Mouse (Mus musculus): ENCODE data around the gene Slc12a1. TPM values are rescaled to one million over a fixed set of nuclear protein-coding genes. Genes with fewer than 3 reads are reported as not detected.
A peak's percentile ranks its signal among the peaks of the same experiment; 100 is the strongest.

Gene Slc12a1
- polyA plus RNA-seq, 1 experiment from 2014 or later: not detected

GRCm38 (mm10) chr2:125249339-125249738, 97.0 kb downstream of the Slc12a1 start:
- no peak for ATAC-seq
- TF ChIP-seq CTCF (IDR thresholded peaks at IDR 0.05; ENCODE audit: low read depth) (no peak), EP300 (IDR thresholded peaks at IDR 0.05; ENCODE audit: low read depth) (no peak)
- no peaks in the 10 kb centered on the region for H3K9me3 ChIP-seq (ENCODE audit: low read length)
- no peaks in the 10 kb centered on the region for H3K27me3 ChIP-seq (ENCODE audit: insufficient read depth, low read length)
- no peak for DNase-seq
- peak overlapping the region; percentile 86 for H3K4me2 ChIP-seq (ENCODE audit: low read depth, low read length)
- H3K4me3 ChIP-seq (ENCODE audit: low read depth, low read length): peak overlapping the region; percentile 81
- H3K4me1 ChIP-seq (ENCODE audit: insufficient read depth): peaks cover 18% of the 10 kb centered on the region
- H3K27ac ChIP-seq (ENCODE audit: low read depth): 0 out of 2 replicates have a peak overlapping the region, but pooled peaks have one; percentile 16
- H3K9ac ChIP-seq (replicated peaks): peak overlapping the region; percentile 78; the same call in 1 of the 2 replicates
- WGBS (ENCODE audit: insufficient replicate concordance): 63% methylated on average over 4 of the region's 4 CpGs
- H3K36me3 ChIP-seq (replicated peaks; ENCODE audit: insufficient read depth, low read length): peaks cover 36% of the 10 kb centered on the region

- H3K36me3 ChIP-seq (replicated peaks; ENCODE audit: insufficient read depth, low read length): peaks cover 40% of the 10 kb centered on the region
- 84% methylated on average over 4 of the region's 4 CpGs for WGBS (ENCODE audit: insufficient replicate concordance)
- TF ChIP-seq CTCF (IDR thresholded peaks at IDR 0.05; ENCODE audit: low read depth): peak; percentile 62
- no peak for TF ChIP-seq EP300 (IDR thresholded peaks at IDR 0.05; ENCODE audit: low read depth)
- no peak for ATAC-seq
- peak overlapping the region; percentile 81; the same call in 1 of the 2 replicates for H3K4me3 ChIP-seq (ENCODE audit: low read depth, low read length)
- no peak overlapping the region for H3K27ac ChIP-seq (ENCODE audit: low read depth)
- H3K9ac ChIP-seq (replicated peaks): no peak overlapping the region
- peak overlapping the region; percentile 86 for H3K4me2 ChIP-seq (ENCODE audit: low read depth, low read length)
- no peak for DNase-seq
- no peaks in the 10 kb centered on the region for H3K9me3 ChIP-seq (ENCODE audit: low read length)
- peaks cover 18% of the 10 kb centered on the region for H3K4me1 ChIP-seq (ENCODE audit: insufficient read depth)
- H3K27me3 ChIP-seq (ENCODE audit: insufficient read depth, low read length): no peaks in the 10 kb centered on the region
Measured at GRCm38 (mm10) chr2:125249874-125250273, 97.6 kb downstream of the Slc12a1 start.

DNA sequence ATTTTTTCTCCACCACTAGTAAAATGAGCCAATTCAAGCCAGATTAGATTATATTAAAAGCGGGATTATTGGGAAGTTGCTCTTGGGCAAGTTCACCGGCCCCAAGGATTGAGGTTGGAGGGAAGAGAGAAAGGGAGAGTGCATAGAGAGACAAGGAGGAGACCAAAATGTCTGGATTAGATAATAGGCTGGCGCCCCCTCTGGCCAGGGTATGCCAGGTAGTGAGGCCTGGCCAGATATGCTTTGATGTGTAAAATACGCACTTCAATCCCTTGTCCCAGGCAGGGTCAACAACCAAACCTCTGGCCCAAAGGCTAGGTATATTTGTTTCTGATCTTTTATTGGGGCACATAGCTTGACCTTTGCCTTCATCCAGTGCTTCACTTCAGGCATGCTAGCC, 99.5 kb downstream of the Slc12a1 start:
- Histone ChIP-seq H3K4me2 (ENCODE audit: low read depth, low read length) (no peak overlapping the region), H3K36me3 (replicated peaks; ENCODE audit: insufficient read depth, low read length) (peaks cover 56% of the 10 kb centered on the region), H3K27ac (ENCODE audit: low read depth) (no peak overlapping the region), H3K9me3 (ENCODE audit: low read length) (no peaks in the 10 kb centered on the region), H3K9ac (replicated peaks) (no peak overlapping the region), H3K4me3 (ENCODE audit: low read depth, low read length) (no peak overlapping the region), H3K4me1 (ENCODE audit: insufficient read depth) (peaks cover 4% of the 10 kb centered on the region), H3K27me3 (ENCODE audit: insufficient read depth, low read length) (no peaks in the 10 kb centered on the region)
- DNase-seq (peak; percentile 39), ATAC-seq (no peak)
- 84% methylated on average over 4 of the region's 4 CpGs for WGBS (ENCODE audit: insufficient replicate concordance)
- peak; percentile 50 for TF ChIP-seq CTCF (IDR thresholded peaks at IDR 0.05; ENCODE audit: low read depth)
- TF ChIP-seq EP300 (IDR thresholded peaks at IDR 0.05; ENCODE audit: low read depth): no peak

GRCm38 (mm10) chr2:125252275-125252674, 100.0 kb downstream of the Slc12a1 start:
- TF ChIP-seq CTCF (IDR thresholded peaks at IDR 0.05; ENCODE audit: low read depth) (peak; percentile 75), EP300 (IDR thresholded peaks at IDR 0.05; ENCODE audit: low read depth) (no peak)
- DNase-seq: peak; percentile 65
- Histone ChIP-seq H3K27ac (ENCODE audit: low read depth) (no peak overlapping the region), H3K9ac (replicated peaks) (no peak overlapping the region), H3K9me3 (ENCODE audit: low read length) (no peaks in the 10 kb centered on the region), H3K27me3 (ENCODE audit: insufficient read depth, low read length) (no peaks in the 10 kb centered on the region), H3K36me3 (replicated peaks; ENCODE audit: insufficient read depth, low read length) (peaks cover 61% of the 10 kb centered on the region), H3K4me2 (ENCODE audit: low read depth, low read length) (no peak overlapping the region), H3K4me3 (ENCODE audit: low read depth, low read length) (no peak overlapping the region), H3K4me1 (ENCODE audit: insufficient read depth) (peaks cover 4% of the 10 kb centered on the region)
- 57% methylated on average over 2 of the region's 2 CpGs for WGBS (ENCODE audit: insufficient replicate concordance)
- ATAC-seq: no peak

DNA sequence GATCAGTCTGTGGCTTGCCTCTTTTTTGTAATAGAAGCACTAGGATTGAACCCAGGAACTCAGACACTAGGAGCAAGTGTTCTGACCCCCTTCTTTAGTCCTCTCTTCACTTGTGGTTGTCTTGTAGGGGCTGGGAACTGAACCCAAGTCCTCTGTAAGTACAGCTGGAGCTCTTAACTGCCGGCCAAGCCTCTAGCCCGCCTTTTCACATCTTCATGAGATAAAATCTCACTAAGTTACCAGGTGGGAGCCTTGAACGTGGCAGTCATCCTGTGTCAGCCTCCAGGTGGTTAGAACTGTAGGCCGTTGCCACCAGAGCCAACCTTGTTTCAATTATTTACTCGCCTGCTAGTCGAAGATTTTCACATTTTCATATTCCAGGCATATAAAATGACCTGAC, 101.4 kb downstream of the Slc12a1 start:
- peaks cover 70% of the 10 kb centered on the region for H3K36me3 ChIP-seq (replicated peaks; ENCODE audit: insufficient read depth, low read length)

GRCm38 (mm10) chr2:125254630-125255029, 102.3 kb downstream of the Slc12a1 start:
- Histone ChIP-seq H3K36me3 (replicated peaks; ENCODE audit: insufficient read depth, low read length) (peaks cover 67% of the 10 kb centered on the region), H3K4me2 (ENCODE audit: low read depth, low read length) (no peak overlapping the region), H3K27me3 (ENCODE audit: insufficient read depth, low read length) (no peaks in the 10 kb centered on the region), H3K4me3 (ENCODE audit: low read depth, low read length) (no peak overlapping the region), H3K4me1 (ENCODE audit: insufficient read depth) (peaks cover under 1% of the 10 kb centered on the region), H3K27ac (ENCODE audit: low read depth) (no peak overlapping the region), H3K9me3 (ENCODE audit: low read length) (no peaks in the 10 kb centered on the region), H3K9ac (replicated peaks) (no peak overlapping the region)
- TF ChIP-seq CTCF (IDR thresholded peaks at IDR 0.05; ENCODE audit: low read depth) (no peak), EP300 (IDR thresholded peaks at IDR 0.05; ENCODE audit: low read depth) (no peak)
- DNase-seq (no peak), ATAC-seq (no peak)
- WGBS (ENCODE audit: insufficient replicate concordance): 81% methylated on average over 3 of the region's 3 CpGs

More for the DNA sequence above, 101.4 kb downstream of the Slc12a1 start:
- peaks cover 4% of the 10 kb centered on the region for H3K4me1 ChIP-seq (ENCODE audit: insufficient read depth)
- H3K9ac ChIP-seq (replicated peaks): no peak overlapping the region
- H3K27ac ChIP-seq (ENCODE audit: low read depth): no peak overlapping the region
- WGBS (ENCODE audit: insufficient replicate concordance): 89% methylated on average over 6 of the region's 6 CpGs
- H3K4me2 ChIP-seq (ENCODE audit: low read depth, low read length): no peak overlapping the region
- no peak for DNase-seq
- H3K4me3 ChIP-seq (ENCODE audit: low read depth, low read length): no peak overlapping the region
- no peak for ATAC-seq
- H3K9me3 ChIP-seq (ENCODE audit: low read length): no peaks in the 10 kb centered on the region
- H3K27me3 ChIP-seq (ENCODE audit: insufficient read depth, low read length): no peaks in the 10 kb centered on the region
- TF ChIP-seq CTCF (IDR thresholded peaks at IDR 0.05; ENCODE audit: low read depth) (no peak), EP300 (IDR thresholded peaks at IDR 0.05; ENCODE audit: low read depth) (no peak)
